Mouse (Mus musculus) cerebellum, adult 2 months (tissue): ENCODE data around the gene 2510009E07Rik. TPM values are rescaled to one million over a fixed set of nuclear protein-coding genes. Genes with fewer than 3 reads are reported as not detected.

Source experiments
- DNase-seq, 2 experiments: peaks; one replicate each; pipeline ENCODE4 v3.0.0; 2021
- H3K27ac ChIP-seq: fragments of 200-500 bp; 2 replicates; pipeline ENCODE4 v1.5.1; 2012; ENCODE audit warnings: low read length, control low read depth, inconsistent platforms; ENCODE audit not compliant: insufficient read depth
- H3K27me3 ChIP-seq: fragments of 200-500 bp; 2 replicates; pipeline ENCODE4 v1.6.1; 2012; ENCODE audit warnings: inconsistent platforms, mild to moderate bottlenecking, low read length, moderate library complexity; ENCODE audit not compliant: control insufficient read depth, insufficient read depth
- H3K4me1 ChIP-seq: fragments of 200-500 bp; 2 replicates; pipeline ENCODE4 v1.6.1; 2011; ENCODE audit warnings: low read length; ENCODE audit not compliant: control insufficient read depth, insufficient read depth
- H3K4me3 ChIP-seq: fragments of 200-500 bp; replicated peaks from 2 replicates; pipeline ENCODE3; 2011; ENCODE audit warnings: mild to moderate bottlenecking, low read depth, low read length, control low read depth; ENCODE audit not compliant: insufficient read depth
- CTCF ChIP-seq: fragments of 200-500 bp; IDR thresholded peaks from 2 replicates; pipeline ENCODE4 v1.5.1; 2011; ENCODE audit warnings: low read depth, mild to moderate bottlenecking, control low read depth, low read length, moderate library complexity, borderline replicate concordance; ENCODE audit not compliant: insufficient read depth
- POLR2A ChIP-seq: fragments of 200-500 bp; IDR thresholded peaks from 2 replicates; pipeline ENCODE4 v1.6.1; 2011; ENCODE audit warnings: low read length, control low read depth, borderline replicate concordance; ENCODE audit not compliant: insufficient read depth
- WGBS: fragments of 180-500 bp; shearing (Covaris S2); methylation state at CpG from one replicate; pipeline ENCODE4 v1.1.7; 2018; 5-methylcytosine and 5-hydroxymethylcytosine counted together
- polyA plus RNA-seq: library from polyadenylated mRNA; depleted of rRNA; stranded (reverse); fragments of >200 nt; gene quantifications from 2 replicates; pipeline ENCODE4 v1.2.3, GENCODE M21; 2012

The 2510009E07Rik gene
- polyA plus RNA-seq, 1 experiment, result 25.9 TPM

DNA sequence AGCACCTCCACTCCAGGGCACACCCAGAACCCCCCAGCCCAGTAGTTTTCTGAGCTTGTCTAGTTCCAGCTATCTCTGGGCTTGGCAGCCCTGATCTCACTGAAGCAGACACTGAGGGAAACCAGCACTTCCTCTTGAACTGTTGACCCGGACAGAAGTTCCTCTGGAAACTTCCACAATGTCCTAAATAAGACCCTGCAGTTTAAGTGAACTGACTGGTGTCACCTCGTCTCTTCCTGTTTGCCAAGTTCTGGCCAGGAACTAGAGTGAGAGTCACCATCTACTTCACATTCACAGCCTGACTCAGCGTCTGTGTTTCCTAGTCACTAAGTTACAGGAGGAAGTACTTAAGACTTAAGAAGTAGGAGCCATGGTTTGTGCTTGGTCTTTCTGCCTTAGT lies 52.5 kb downstream of the 2510009E07Rik start:
- H3K27ac ChIP-seq, result no peak overlapping the region
- WGBS, result 83% methylated on average over 3 of the region's 3 CpGs
- no peak for TF ChIP-seq POLR2A
- peaks cover 10% of the 10 kb centered on the region; the same call in 1 of the 2 replicates for H3K4me1 ChIP-seq
- no peak for DNase-seq
- H3K27me3 ChIP-seq, result no peaks in the 10 kb centered on the region
- H3K4me3 ChIP-seq, result no peak overlapping the region

DNA sequence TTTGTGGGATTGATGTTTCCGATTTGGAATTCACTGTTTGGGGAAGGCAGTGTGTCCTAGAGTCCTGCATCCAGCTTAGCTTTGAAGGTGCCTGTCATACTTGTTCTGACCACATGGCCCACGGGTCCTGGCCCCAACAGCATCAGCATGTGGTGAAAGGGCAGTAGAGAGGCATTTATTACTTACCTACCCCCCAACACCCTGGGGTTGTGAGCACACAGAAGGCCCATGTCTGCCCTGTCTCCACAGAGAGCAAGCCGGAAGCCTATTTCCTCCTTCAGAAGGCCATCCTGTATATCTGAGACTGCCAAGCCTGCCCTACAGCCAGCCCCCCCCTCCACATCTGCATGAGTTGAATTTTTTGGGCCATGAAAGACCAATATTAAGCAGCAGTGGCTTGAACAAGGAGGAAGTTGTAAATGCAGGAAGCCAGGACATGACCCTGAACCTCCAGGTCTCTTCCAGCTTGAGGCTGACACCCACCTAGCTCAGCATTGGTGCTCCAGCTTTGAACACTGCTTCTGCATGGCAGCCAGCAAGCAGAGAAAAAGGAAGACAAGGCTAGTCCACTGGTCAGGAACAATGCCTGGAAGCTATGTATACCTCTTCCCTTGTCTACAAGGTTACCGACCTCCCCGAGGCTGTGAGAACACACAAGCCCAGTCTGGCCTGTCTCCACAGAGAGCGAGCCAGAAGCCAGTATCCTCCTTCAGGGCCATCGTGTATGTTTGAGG lies 53.5 kb downstream of the 2510009E07Rik start:
- DNase-seq, result no peak
- no peak for TF ChIP-seq POLR2A
- no peak for TF ChIP-seq CTCF
- H3K27me3 ChIP-seq, result no peaks in the 10 kb centered on the region
- peaks cover 10% of the 10 kb centered on the region; the same call in 1 of the 2 replicates for H3K4me1 ChIP-seq
- 76% methylated on average over 7 of the region's 7 CpGs for whole genome bisulfite sequencing
- no peak overlapping the region for H3K27ac ChIP-seq
- H3K4me3 ChIP-seq, result no peak overlapping the region

DNA sequence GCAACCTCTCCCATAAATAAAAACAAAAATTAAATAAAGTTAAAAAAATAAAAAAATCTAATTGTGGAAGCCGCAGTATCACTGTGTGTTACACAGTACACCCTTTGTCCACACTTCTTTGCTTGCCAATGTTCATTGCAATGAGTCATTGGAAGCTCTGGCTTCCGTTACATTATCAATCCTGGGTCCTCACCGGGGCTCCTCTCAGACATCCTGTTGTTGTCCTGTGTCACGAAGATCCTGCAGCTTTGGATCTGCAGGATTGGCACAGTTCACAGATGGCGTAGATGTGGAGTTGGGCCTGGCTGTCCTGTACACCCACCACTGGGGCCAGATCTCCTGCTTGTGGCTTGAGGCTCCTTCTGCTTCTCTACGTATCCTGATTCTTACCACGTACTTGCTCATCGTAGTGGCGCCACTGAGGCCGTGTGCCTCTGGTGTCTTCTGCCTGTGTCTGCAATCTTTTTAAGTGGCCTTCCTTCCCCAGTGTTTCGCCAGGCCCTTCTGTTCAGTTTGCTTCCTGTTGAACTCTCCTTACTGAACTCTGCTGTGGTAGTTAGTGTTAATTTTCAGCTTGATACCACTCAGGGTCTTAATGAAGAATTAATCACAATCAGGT lies 57.2 kb downstream of the 2510009E07Rik start:
- H3K4me1 ChIP-seq, result no peaks in the 10 kb centered on the region
- no peak for TF ChIP-seq POLR2A
- TF ChIP-seq CTCF, result no peak
- DNase-seq, result no peak
- H3K4me3 ChIP-seq, result no peak overlapping the region
- no peak overlapping the region for H3K27ac ChIP-seq
- H3K27me3 ChIP-seq, result no peaks in the 10 kb centered on the region
- 48% methylated on average over 11 of the region's 11 CpGs for WGBS

DNA sequence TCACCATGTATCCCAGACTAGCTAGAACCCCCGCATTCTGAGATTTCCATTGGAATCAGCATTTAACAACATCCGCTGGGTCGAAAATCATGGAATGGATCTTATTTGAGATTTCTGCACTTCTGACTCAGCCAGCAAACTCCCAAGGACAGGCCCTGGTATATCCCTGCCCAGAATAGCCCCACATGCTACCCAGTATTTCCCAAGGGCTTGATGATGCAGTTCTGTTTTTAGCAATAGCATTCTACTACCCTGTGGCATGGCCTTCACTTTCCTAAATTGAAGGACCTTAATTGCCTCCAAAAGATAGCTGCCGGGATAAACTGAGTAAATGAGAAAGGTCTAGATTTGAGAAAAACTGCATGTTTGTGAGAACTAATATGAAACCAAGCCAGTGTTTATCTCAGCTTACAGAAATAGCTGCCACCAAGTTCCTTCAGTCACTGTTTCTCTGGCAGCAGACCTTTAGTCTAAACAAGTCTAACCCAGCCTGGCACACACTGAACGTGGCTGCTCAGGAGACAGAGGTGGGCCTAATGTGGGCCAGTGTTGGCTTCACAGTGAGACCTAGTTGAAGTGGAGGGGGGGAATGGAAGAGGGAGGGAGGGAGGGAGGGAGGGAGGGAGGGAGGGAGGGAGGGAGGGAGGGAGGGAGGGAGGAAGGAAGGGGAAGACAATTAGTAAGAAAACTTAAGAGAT lies 58.2 kb downstream of the 2510009E07Rik start:
- Histone ChIP-seq H3K27ac (no peak overlapping the region), H3K4me3 (no peak overlapping the region), H3K4me1 (no peaks in the 10 kb centered on the region), H3K27me3 (no peaks in the 10 kb centered on the region)
- DNase-seq, result no peak
- WGBS, result 84% methylated on average over 5 of the region's 5 CpGs
- no peak for TF ChIP-seq POLR2A
- TF ChIP-seq CTCF, result no peak

DNA sequence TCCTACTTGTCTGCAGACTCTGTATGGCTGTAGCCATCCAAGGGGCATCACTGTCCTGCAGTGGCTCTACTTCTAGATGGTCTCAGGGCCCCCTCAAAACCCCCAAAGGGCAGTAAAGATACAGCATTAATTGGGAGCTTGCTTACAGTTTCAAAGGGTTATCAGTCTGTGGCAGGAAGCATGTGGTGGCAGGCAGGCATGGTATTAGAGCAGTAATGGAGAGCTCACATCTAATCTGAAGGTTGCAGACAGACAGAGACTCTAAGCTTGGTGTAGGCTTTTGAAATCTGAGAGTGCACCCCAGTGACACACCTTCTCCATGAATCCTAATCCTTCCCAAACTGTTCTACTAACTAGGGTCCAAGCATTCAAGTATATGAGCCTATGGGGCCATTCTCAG lies 60.0 kb downstream of the 2510009E07Rik start:
- Histone ChIP-seq H3K27ac (no peak overlapping the region), H3K4me3 (no peak overlapping the region), H3K27me3 (no peaks in the 10 kb centered on the region), H3K4me1 (no peaks in the 10 kb centered on the region)
- DNase-seq, result no peak
- TF ChIP-seq CTCF, result no peak
- no peak for TF ChIP-seq POLR2A

DNA sequence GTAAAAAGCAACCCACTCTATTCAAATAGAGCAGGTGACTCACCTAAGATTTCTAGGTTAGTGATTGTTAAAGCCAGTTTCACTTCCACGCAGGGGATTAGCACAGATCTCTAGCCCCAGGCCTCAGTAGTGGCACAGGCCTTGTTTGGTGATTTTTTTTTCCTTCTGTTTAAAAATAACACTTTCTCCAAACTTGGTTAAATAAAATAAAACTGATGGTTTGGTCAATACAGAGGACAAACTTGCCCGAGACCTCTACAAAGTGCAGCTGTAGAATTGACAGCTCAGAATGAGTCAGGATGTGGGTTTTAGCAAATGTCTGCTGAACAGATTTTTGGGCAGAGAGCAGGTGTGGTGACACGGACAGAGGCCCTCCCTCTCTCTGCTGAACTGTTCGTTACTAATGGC lies 62.6 kb downstream of the 2510009E07Rik start:
- DNase-seq, result no peak
- no peak overlapping the region for H3K27ac ChIP-seq
- TF ChIP-seq POLR2A (no peak), CTCF (no peak)

DNA sequence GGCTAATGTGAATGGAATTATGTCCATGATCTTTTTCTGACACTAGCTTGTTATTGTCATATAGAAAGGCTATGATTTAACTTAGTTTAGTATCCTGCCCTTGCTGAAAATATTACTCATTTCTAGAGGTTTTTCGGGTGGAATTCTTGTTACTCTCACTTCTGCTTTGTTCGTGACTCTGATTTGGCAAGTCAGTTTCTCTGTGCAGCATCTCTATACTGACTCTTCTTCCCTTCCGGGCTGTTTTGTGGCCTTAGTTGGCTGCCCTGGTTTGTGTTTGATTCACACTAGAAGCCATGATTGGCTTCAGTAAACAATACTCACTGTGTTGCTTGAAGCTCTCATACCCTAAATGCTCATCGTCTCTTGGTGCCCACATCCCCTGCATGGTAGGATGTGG lies 63.9 kb downstream of the 2510009E07Rik start:
- Histone ChIP-seq H3K27ac (no peak overlapping the region), H3K4me3 (no peak overlapping the region), H3K27me3 (no peaks in the 10 kb centered on the region), H3K4me1 (peaks cover 22% of the 10 kb centered on the region)
- WGBS, result 79% methylated on average over 4 of the region's 4 CpGs
- TF ChIP-seq CTCF (no peak), POLR2A (no peak)
- no peak for DNase-seq

More for the DNA sequence above, 62.6 kb downstream of the 2510009E07Rik start:
- no peak overlapping the region for H3K4me3 ChIP-seq
- peaks cover 14% of the 10 kb centered on the region for H3K4me1 ChIP-seq
- H3K27me3 ChIP-seq, result no peaks in the 10 kb centered on the region
- WGBS, result 71% methylated on average over 4 of the region's 4 CpGs
